ENCODE assay signal across 18 mouse cellular contexts in genomic region chr11:12023051-12023450, GRCm38 (mm10).
"Had no signal": no experiment of that assay in that cellular context is flagged by ENCODE, and none has a peak within 500 bp of the region (broad histone marks: within the 10 kb centered on the region; RNA-seq: fewer than 3 reads in every experiment).

No protein-coding gene starts in this region.

- DNase-seq: lung, embryonic 14.5 days; lung, postnatal 10 days; lung, postnatal 4 days; midbrain, embryonic 14.5 days; retina, postnatal 1 day; right cerebral cortex, adult 18-20 months; right cerebral cortex, postnatal 25 days; right cerebral cortex, postnatal 4 days; spleen, adult 18-20 months; thymus, adult 18-20 months; thymus, postnatal 14 days; thymus, postnatal 36 days had no signal

- H3K36me3 ChIP-seq: neural tube, embryonic 15.5 days had no signal

- H3K9ac ChIP-seq: lung, embryonic 14.5 days; midbrain, embryonic 12.5 days; neural tube, embryonic 13.5 days; neural tube, embryonic 15.5 days had no signal

- ATAC-seq: midbrain, embryonic 16.5 days had no signal

- H3K4me3 ChIP-seq: midbrain, embryonic 10.5 days; midbrain, embryonic 12.5 days; myocyte; neural tube, embryonic 13.5 days; neural tube, embryonic 15.5 days had no signal

- H3K27ac ChIP-seq: midbrain, embryonic 10.5 days; midbrain, embryonic 12.5 days; neural tube, embryonic 13.5 days; neural tube, embryonic 15.5 days had no signal

- H3K4me1 ChIP-seq: midbrain, embryonic 12.5 days; neural tube, embryonic 13.5 days; neural tube, embryonic 15.5 days had no signal

- H3K4me2 ChIP-seq: lung, embryonic 14.5 days; midbrain, embryonic 12.5 days; neural tube, embryonic 13.5 days; neural tube, embryonic 15.5 days had no signal
